Mouse (Mus musculus) G1E (cell line): ENCODE measurements at regions not wholly inside any gene's neighbourhood (a gene's known extent, or its start where the extent isn't known, plus 50 kb on each side); places are given as distances from the start of the nearest gene placed in this dataset.

Experiments
- CTCF ChIP-seq: IDR thresholded peaks from 2 replicates; pipeline ENCODE4 v1.5.1; 2012; ENCODE audit warnings: low read depth, low read length, inconsistent platforms, mixed read lengths
- GATA1 ChIP-seq: IDR thresholded peaks from 2 replicates; pipeline ENCODE4 v1.6.1; 2012; ENCODE audit warnings: borderline replicate concordance, low read length, inconsistent platforms, mixed read lengths
- GATA2 ChIP-seq: IDR thresholded peaks from 2 replicates; pipeline ENCODE4 v1.6.1; 2012; ENCODE audit warnings: low read depth, low read length, inconsistent platforms, borderline replicate concordance
- TAL1 ChIP-seq: conservative IDR thresholded peaks from 2 replicates; pipeline ENCODE4 v1.6.1; 2012; ENCODE audit warnings: low read depth, low read length, inconsistent platforms, mixed read lengths

DNA sequence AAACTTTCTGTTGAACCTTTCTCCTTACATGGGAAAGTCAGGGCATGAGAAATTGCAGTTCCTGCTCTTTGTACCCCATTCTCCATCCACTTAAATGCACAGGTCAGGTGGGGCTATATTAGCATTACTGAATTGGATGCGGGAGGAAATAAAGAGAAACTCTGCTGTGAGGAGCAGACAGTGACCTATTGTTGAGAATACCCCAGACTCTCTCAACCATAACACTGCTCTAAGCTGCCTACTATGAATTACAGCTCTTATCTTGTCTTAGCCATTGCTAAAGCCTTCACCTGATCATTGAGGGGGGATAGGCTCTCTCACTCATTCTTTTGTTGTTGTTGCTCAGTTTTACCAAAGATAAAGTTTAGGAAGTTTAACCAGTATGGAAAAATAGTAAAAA, 126.4 kb downstream of the 4930544G11Rik start:
- TF ChIP-seq CTCF (no peak), TAL1 (no peak), GATA1 (no peak), GATA2 (no peak)
